Mouse (Mus musculus) B cell, adult 62 days (primary cell): ENCODE results near the gene Ppwd1. TPM values are rescaled to one million over a fixed set of nuclear protein-coding genes. Genes with fewer than 3 reads are reported as not detected.

Experiments used
- total RNA-seq: library from RNA; stranded (reverse); gene quantifications from 4 replicates; pipeline ENCODE4 v1.2.4, GENCODE M21; 2023

Ppwd1 gene
- total RNA-seq, result 33.4 to 41.3 TPM (median 38.3 TPM) in 4 replicates

DNA sequence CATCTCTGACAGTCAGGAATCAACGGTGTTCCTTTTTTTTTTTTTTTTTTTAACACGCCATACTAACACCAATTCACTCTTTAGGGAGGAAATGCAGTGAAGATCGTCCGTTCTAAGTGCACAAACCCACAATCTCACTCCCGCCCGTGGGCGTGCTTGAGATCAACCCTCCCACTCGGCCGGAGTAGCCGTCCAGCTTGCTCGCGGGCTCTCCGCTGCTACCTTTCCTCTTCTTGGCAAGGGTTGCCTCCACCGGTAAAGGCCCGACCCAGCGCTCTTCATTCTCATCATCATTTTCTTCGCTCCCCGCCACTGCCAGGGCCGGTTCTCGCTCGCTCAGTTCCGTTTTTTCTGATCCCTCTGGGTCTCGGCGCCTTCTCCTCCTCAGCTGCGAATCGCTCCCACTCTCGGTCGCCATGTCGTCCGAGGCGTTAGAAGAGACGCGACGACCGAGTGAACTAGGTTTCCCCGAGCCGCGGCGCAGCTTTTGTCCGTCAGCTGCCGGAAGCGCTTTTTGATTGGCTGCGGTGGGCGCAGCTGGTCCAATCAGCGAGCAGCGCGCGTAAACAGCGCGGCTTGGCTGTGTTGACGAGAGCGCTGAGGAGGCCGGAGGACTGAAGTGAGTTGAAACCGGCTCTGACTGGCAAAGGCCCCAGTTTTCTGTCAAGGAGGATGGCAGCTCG is at the start of gene Ppwd1, which contains the start of gene Cenpk:
Ppwd1 (minus strand) TSS at position 460 of the 683 bp plus-strand sequence.
Cenpk (plus strand) TSS at position 228 of the 683 bp plus-strand sequence.

DNA sequence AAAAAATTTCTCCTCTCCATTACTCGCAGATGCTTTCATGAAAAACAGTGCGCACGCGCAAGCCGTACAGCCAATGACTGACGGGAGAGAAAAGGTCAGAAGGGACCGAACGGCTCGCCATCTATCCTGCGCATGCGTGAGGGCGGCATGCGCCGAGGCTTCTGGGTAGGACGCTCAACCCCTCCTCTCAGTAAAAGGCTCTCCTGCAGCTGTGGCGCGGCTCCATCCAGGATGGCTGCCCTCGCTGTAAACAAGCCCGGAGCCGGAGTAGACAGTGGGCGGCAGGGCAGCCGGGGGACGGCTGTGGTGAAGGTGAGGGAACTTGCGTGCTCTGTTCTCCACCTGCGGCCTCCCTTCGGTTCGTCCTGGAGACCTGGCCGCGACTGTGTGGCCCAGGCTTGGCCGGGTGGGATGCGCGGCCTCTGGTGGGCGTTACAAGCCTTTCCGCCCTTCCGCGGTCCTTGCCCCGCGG is 50.0 kb downstream of the Ppwd1 start, which contains the start of gene Trim23:
Trim23 (plus strand) TSS at position 148 of the 472 bp plus-strand sequence.

DNA sequence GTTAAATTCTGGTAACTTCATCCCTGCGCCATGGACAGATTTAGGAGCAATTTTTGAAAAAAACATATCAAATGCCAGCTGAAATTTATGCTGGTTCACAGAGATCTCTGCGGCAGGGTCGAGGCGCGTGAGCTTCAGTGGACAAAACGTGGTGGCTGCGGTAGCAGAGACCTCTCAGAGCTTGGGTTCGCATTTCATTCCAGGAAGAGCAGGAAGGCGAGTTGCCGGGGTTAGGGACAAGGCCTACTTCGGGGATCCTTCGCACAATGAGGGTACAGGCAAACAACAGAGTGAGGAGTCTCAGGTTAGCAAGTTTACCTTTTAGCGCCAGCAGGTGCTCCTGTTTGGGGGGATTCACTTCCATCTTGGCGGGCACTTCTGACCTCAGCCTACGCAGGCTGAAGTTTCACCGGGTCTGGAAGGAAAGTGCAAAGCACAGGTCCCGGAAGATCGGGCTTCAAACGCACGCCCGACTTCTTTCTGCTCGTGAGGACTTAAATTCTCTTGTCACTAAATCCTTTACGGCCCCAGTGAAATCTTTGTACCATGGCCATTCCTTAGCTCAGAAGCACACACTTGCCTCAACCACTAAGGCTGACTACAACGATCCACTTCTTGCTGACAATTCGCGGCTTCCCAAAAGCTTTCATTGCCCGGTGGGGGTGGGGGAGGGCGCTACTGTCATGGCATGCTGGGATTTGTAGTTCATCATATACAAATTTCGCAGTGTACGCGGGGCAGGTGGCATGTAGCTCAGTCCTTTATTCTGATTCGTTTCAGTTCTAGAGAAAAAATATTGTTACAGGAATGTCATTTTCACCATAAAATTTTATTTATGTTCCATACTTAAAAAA is 50.6 kb downstream of the Ppwd1 start, which contains the start of gene Trappc13:
Trappc13 (minus strand) TSS at position 674 of the 854 bp plus-strand sequence.

Other genes with a start within 250 kb of the Ppwd1 start
- gene Nln, start 119.2 kb downstream of the Ppwd1 start, total RNA-seq, result 16.9 to 24.5 TPM (median 19.2 TPM) in 4 replicates
- gene Sgtb, start 119.1 kb downstream of the Ppwd1 start, total RNA-seq, result 0.18 to 0.22 TPM in 2 of 4 replicates, not detected in the others
- gene Trappc13, start 50.4 kb downstream of the Ppwd1 start, total RNA-seq, result 20.9 to 27.4 TPM (median 24.5 TPM) in 4 replicates
- 11.2 to 15.6 TPM (median 13.6 TPM) in 4 replicates for gene Trim23, start 50.0 kb downstream of the Ppwd1 start, total RNA-seq
- 5.0 to 8.2 TPM (median 6.8 TPM) in 4 replicates for gene Cenpk, start 232 bp downstream of the Ppwd1 start, total RNA-seq
- gene Adamts6, start 59.0 kb upstream of the Ppwd1 start, total RNA-seq, result 16.6 to 28.4 TPM (median 21.5 TPM) in 4 replicates